Mouse (Mus musculus): ENCODE results near the gene 4930404H24Rik.

GRCm38 (mm10) chr2:153520057-153520456 is 27.5 kb downstream of the 4930404H24Rik start:
- TF ChIP-seq CTCF (IDR thresholded peaks at IDR 0.05; ENCODE audit: control insufficient read depth, insufficient read depth, low read length): no peak
- no peak for TF ChIP-seq POLR2A (IDR thresholded peaks at IDR 0.05; ENCODE audit: borderline replicate concordance, control insufficient read depth, low read depth, low read length)
